Mouse (Mus musculus): ENCODE results near the gene Zfp973.
"Not testable (repeated sequence)": the region's sequence is repeated elsewhere in the genome, so short reads cannot be mapped to it uniquely, and the experiment has no call there.

DNA sequence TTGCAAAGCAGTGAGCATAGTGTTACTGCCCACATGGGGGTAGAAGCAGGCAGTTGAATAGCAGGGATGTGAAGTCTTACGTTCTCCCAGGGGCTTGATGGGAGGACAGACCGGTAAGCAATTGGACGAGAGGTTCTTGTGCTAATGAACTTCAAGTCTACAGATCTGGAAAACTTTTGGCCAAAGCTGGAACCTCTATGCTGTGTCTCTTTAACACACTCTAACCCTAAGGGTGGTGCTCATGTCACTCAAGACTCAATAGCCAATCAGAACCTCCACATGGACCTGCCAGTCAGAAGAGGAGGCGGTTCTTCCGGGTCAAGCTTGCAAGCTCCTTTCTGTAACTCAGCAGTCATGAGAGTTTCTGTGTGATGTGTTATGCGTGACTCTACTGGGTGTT is at the start of gene Zfp973:
- TF ChIP-seq CTCF, EP300 (IDR thresholded peaks at IDR 0.05; ENCODE audit: low read depth): not testable (repeated sequence)
